Mouse (Mus musculus) c-Kit-negative CD71-positive TER-119-positive erythroid progenitor cells, embryonic 14.5 days (primary cell): ENCODE measurements around the gene Gm28043.

ENCODE experiments used
- DNase-seq: peaks from one replicate; pipeline ENCODE4 v3.0.0-alpha.2; 2013; ENCODE audit warnings: low read depth, low spot score

Gene Gm28043

DNA sequence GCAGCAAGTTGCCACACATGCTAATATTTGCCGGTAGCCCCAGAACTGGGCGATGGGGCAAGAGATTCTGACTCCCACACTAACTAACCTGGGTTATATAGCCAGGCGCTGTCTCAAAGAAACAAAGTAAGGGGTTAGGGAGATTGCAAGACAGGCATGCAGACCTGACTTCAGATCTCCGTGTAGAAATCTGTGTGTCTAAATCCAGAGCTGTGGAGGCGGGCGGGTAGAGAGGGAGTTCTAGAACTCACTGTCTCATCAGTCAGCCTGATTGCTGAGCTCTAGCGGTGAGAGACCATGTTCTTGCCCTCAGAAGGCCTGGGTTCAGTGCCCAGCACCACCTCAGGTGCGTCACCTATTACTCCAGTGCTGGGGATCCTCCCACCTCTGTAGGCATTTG, 8.8 kb downstream of the Gm28043 start:
- DNase-seq: no peak

DNA sequence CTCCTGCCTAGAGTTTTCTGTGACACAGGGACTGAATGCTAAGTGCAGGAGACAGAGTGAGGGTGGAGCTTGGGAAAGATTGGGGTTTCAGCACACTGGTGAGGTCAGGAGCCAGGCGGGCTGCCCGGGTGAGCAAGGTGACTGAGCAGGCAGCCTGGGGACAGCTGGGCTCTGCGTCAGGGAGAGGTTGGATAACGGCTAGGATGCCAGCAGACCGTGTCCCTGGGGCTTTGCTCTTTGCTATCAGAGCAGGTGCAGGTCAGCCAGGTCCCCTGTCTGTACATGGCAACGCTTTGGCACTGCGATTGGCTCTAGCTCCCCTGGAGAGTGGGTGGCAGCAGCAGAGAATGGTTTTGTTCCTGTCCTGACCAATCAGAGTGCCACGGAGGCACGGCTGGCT, 12.6 kb downstream of the Gm28043 start:
- no peak for DNase-seq

- no peak for DNase-seq
These were observed 14.3 kb downstream of the Gm28043 start for GRCm38 (mm10) chr17:29628946-29629345.

- no peak for DNase-seq
These were observed 14.9 kb downstream of the Gm28043 start for GRCm38 (mm10) chr17:29629620-29630019.

DNA sequence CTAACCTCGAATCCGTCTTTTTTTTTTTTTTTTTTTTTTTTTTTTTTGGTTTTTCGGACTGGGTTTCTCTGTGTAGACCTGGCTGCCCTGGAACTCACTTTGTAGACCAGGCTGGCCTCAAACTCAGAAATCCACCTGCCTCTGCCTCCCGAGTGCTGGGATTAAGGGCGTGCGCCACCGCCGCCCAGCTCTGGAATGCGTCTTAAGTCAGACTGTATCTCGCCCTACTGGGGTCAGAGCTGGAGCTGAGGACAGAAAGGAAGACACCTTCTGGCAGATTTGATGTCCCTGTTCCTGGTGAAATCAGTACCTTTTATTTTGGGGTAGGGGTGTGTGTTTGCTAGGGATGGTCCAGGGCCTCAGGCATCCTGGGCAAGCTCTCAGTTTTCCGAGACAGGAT, 17.6 kb downstream of the Gm28043 start:
- DNase-seq: no peak

DNA sequence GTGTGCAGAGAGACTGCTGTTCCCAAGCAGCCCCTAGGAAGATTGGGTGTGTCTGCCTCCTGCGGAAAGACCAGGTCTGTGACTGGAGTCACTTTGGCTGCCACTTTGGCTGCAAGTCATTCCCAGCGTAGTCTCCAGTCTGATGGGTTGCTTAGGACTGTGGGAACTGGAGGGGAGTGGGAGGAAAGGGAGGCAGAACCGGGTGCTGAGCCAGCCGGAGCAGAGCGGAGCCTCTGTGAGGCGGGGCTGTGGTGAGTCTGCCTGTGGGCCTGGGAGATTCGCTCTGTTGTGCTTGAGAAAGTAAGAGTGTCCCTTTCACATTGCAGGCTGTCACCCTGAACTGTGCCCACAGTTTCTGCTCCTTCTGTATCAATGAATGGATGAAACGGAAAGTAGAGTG, 20.8 kb downstream of the Gm28043 start:
- no peak for DNase-seq

DNA sequence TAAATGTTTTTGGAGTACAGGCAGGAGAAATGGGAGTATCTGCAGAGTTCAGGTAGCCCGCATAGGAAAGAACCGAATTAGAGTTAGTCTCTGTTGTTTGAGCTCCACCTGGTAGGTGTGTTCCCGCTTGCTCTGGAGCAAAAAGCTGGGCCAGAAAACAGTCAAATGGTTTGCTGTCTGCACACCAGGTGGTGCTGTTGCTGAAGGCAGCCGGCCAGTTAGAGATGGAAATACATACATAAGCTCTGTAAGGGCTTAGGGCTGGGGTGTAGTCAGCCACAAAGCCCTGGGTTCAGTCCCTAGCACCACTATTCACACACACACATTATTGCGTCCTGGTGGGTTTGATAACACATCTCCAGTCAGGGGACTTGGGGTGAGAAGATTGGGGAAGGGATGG, 21.4 kb downstream of the Gm28043 start:
- DNase-seq: peak; percentile 31

DNA sequence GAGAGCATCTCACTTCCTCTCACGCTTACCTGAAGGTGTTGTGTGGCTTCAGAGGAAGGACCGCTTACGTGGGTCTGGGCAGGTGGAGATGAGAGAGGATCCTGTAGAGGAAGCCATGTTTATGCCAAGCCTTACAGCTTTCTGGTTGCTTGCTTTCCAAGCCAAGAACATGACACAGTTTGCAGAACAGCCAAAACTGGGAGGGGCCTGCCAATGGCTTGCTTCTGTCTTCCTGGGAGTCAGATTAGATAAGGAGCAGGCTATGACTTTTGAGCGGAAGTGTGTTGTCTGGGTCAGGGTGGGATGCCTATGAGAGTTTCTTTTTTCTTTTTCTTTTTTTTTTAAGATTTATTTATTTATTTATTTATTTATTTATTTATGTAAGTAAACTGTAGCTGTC, 22.7 kb downstream of the Gm28043 start:
- no peak for DNase-seq

DNA sequence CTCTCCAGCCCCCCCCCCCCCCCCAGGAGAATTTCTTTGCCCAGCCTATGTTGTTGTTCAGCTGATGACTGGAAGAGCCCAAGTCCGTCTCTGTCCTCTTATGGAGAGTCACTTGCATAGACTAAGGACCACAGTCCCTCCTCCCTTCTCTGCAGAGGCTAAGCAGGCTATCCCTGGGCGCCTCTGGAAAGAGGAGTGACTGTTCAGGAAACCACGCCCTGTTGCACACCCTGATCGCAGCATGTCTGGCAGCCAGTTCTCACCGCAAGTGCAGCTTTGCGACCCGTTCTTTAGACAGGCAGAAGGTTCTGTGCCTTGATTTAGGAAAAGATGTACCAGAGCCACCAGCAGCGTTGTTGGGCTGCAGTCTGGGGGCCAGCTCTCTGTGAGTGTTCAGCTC, 23.2 kb downstream of the Gm28043 start:
- DNase-seq: peak; percentile 56

DNA sequence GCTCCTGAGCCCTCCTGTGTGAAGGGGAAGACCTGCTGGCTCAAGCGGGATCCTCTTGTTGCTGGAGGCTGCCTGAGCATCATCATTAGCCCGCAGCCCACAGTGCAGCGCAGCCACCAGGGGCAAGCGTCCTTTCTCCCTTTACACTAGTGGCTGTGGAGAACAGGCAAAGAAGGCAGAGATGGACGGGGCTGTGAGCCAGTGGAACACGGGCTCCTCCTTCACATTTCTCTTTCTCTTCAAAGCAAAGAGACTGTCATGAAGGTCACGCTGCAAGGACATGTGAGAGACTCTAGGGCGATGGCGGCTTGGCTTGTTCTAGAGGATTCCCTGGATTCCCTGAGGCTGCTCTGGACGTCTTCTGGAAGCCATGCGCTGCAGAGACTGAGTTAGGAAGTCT, 26.3 kb downstream of the Gm28043 start:
- no peak for DNase-seq

- DNase-seq: no peak
These were observed 27.5 kb downstream of the Gm28043 start for GRCm38 (mm10) chr17:29642219-29642618.

DNA sequence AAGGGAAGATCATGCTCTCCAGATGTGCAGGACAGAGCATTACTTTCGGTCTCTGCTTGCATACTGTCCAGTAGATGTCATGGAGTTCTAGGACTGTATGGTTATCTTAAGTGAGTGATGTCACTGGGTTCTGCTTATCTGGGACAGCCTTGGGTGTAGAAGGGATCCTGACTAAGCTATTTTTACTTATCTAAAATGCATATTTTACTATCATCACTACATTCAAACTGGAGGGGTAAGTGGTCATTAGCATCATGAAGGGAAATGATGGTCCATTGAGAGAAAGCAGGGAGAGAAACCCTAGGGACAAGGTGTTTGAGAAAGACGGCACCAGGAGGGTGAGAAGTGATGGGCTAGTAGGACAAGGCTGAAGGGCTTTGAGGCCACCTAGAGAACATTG, 43.6 kb downstream of the Gm28043 start:
- peak; percentile 80 for DNase-seq

- peak; percentile 93 for DNase-seq
These were observed 45.5 kb downstream of the Gm28043 start, which contains the start of gene Cmtr1 for GRCm38 (mm10) chr17:29660076-29660761. TSS of gene Cmtr1 (plus strand) at chr17:29660595.

DNA sequence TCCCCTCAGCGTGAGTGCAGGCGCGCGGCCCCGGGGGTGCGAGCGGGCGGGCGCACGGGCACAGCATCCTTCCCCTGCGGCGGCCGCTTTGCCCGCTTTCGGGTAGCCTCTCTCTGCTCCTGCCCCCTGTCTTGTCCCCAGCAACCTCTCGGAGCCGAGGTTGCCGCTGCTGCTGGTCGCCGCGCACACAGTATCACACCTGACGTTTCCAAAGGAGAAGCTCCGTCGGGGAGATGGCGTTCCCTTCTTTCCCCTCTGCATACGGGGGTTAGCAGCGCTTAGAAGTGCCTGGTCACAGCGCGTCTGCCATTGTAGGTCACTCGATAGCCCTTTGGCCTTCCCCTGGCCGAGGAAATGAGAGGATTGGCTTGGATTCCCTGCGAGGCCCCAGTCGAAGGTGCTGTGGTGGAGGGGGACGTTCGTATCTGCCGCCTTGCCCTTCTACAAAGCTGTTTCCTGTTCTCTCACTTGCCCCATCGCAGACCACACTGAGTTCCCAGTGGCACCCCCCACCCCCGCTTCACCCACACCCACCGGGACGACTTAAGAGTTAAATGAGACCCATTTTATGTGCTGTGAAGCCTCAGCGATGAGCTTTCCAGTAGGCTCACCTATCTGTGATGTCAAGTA, 46.2 kb downstream of the Gm28043 start:
- DNase-seq: no peak

DNA sequence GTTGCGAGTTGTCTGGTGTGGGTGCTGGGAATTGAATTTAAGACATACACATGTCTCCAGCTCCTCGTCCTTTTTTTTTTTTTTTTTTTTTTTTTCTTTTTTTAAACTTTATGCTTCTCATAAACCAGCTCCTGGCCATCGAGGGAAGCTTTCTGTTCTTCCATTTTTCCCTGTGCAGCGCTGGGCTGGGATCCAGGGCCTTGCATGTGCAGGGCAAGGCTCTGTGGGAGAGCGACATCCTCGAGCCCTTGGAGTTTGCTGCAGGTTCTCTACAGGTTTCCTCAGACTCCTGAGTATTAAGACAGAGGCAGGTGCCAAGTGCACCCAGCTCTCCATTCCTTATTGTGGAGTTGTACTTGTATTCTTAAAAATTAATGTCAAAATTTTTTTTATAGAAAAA, 47.5 kb downstream of the Gm28043 start:
- no peak for DNase-seq

DNA sequence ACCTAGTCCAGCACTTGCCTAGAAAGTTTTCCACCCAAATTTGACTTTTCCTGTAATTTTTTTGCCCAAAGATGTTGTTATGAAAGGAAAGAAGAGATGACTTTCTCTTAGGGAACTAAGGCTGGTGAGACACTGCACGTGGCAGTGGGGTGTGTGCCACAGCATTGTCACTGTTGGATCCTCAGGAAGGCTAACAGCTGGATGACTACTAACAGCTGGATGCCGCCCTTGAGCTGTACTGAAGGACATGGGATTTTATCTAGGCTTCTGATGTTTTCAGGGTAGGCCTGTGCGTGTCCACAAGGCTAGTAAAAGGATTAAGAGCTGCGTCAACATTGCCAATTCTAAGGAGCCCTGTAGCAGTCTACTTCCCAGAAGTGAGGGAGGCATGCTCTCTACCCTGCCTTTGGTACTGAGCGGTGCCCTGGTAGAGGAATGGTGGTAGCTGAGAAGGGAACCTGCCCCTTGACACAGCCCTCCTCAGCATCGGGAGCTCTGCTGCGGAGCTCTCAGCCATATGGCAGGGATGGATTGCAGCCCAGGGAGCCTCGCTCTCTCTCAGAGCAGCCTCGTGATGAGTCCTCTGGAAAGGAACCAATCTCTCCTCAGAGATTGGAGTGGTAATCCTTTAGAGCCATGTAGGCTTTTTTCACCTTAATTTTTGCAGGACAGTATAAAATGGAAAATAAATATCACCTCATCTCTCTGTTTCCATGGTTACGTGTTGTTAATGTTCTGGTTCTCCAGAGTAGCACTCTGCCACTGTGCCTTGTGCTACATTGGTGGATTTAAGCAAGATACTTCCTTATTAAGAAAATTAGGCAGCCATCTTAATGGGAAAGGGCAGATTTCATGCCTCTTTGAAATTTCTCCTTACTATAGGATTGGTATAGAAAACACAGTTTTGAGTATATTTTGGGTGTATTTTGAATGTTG, 53.6 kb downstream of the Gm28043 start:
- no peak for DNase-seq

DNA sequence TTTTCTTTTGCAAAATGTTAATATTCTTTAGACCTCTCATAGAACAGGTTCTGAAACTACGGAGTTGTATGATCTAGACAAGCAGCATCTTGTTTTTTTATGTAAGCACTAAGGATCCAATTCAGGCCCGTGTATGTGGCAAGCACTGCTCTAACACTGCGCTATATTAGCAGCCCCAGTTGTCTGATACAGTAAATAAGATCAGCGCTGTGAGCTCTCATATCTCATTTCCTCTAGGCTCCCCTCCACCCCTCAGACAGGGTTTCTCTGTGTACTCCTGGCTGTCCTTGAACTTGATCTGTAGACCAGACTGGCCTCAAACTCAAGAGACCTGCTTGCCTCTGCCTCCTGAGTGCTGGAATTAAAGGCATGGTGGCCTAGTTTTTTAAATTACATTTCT, 54.4 kb downstream of the Gm28043 start:
- no peak for DNase-seq

DNA sequence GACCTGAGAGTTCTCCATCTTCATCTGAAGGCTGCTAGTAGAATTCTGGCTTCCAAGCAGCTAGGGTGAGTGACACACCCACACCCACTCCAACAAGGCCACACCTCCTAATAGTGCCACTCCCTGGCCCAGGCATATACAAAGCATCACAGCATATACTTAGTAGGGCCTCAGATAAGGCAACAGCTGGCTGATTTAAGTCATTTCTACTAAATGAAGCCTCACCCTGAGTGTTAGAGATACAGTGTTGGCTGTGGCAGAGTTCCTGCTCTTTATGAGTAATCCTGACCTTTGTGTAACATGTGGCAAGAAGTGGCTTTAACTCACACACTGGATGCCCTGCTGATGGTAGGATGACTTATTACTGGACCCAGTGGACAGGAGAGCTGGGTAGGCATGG, 55.3 kb downstream of the Gm28043 start:
- DNase-seq: peak; percentile 65

DNA sequence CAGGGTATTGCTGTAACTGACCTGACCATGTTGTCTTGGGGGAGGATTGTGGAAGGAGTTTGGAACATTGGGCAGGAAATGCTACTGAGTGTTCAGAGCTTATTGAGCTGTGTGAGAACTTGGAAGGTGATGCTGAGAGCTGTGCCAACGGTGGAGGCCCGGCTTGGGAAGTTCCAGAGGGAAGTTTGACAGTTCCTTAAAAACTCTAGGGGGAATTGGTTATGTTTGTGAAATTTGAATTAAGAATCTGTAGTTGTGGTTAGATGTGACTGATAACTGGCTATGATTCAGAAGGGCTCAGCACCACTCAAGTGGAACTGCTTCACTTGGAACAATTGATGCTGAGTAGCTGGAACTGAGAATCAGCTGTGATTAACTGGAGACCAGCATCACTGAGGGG, 56.3 kb downstream of the Gm28043 start:
- no peak for DNase-seq

GRCm38 (mm10) chr17:29673325-29673724, 58.6 kb downstream of the Gm28043 start:
- DNase-seq: no peak

DNA sequence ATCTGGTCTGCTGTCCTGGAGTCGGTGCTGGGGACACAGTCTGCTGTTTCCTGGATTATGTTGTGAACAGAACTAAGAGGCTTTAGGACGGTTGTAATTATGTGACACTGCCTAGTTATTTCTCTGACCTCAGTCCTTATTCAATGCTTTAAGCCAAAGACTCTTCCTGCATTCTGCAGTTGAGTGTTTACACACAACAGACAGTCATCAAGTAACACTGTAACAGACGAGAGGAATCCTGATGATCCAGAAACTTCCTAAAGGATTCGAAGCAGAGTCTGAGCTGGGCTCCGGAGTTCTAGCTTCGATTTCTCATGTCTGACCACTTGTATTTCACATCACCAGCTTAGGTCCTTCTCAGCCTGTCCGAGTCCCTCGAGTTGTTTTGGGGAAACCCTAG, 63.9 kb downstream of the Gm28043 start:
- DNase-seq: no peak

DNA sequence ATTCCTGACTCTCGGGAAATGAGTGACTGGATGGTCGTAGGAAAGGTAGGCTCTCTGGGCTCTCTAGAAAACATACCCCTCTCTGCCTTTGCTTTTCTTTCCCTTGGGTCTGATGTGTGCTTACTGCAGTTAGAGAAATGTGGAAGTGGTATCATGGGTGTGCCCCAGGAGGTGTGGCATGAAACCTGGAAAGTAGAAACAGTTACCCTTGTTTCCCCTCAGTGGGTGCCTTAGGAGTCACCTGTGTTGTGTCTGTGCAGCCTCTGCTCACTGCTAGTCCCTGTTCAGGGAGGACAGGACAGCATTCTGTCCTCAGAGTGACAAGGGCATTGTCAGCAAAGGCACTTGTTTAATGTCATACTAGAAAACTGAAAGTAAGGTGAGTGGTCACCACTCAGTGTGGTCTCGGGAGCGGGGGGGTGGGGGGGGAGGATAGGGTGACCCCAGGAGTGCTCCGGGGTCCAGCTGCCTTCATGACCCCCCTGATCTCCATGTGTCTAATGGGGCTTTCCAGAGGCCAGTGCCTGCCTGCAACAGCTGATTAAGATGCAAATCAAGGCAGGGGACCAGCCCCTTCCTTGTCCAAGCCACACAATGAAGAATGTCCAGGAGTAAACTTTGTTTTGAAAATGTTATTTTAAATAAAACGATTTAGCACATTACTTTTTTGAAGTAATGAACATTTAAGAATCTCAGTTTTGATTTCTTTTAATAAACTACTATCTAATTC, 64.5 kb downstream of the Gm28043 start:
- DNase-seq: no peak
